Mouse (Mus musculus) left cerebral cortex, adult 2 months (tissue): ENCODE measurements around the gene Cox7a2l. TPM values are rescaled to one million over a fixed set of nuclear protein-coding genes. Genes with fewer than 3 reads are reported as not detected.

Source experiments
- DNase-seq, 2 experiments: peaks; one replicate each; pipeline ENCODE4 v3.0.0; 2021 to 2022; ENCODE audit warnings: low spot score in 2 of 2, mixed read lengths in 1 of 2; ENCODE audit errors: extremely low spot score in 1 of 2
- H3K27ac ChIP-seq: fragments of 200-600 bp; 2 replicates; pipeline ENCODE4 v1.8.1; 2022
- H3K4me3 ChIP-seq: fragments of 200-600 bp; 2 replicates; pipeline ENCODE4 v1.8.1; 2022
- CTCF ChIP-seq: fragments of 200-600 bp; IDR thresholded peaks from 2 replicates; pipeline ENCODE4 v1.8.1; 2022; ENCODE audit warnings: antibody characterized with exemption, mild to moderate bottlenecking, moderate library complexity
- intact Hi-C: fragments of 180-260 bp; cut with DNase I; formaldehyde crosslinking; loops from one replicate; pipeline ENCODE4 v1.15.1; 2025
- total RNA-seq, 2 experiments: library from RNA; stranded (reverse); gene quantifications; 2 replicates each; pipeline ENCODE4 v1.2.3; 2021

The Cox7a2l gene
- total RNA-seq, 2 experiments from 2014 or later = 165 to 169 TPM

DNA sequence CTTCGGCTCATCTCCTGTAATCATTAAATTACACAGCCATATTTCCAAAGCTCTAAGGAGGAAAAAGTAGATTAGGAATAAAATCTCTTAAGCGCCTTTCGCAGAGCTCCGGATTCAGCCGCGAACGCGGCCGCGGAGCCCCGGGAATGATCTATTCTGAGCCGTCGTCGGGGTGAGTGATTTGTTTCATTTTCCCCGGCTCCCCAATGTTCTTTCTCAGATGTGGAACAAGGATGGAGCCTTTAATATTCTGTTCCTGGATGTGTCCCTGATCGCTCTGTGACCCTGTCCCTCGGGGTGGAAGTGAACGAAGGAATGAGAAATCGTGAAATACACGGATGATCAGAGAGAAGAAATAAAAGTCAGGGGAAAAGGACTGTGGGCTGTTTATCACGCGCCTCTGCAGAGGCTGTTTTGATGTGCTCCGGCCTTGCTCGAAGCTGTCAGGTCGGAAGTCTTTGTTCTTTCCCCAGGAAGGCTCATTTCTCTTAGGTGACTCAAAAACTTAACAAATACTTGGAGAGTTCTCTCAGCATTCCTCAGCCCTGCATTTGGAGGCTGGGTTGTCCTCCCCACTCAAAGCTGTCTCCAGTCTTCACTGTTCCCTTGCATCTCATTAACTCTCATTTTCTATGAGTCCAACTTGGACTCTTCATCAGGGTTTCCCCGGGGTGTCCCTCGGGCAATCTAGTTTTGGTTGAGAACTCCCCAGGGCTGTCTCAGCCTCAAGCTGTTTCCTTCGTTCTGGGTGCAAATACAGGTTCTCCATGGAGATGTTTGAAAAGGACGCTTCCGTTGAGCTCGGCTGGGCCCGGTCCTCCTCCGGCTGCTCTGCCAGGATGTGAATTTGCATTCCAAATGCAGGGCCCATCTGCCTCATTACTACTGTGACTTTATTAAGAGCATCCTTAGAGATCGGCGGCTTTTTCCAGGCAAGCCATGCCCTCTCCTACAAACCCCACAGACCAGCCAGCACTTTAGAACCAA, 28.9 kb upstream of the Cox7a2l start:
- H3K4me3 ChIP-seq = peak overlapping the region; percentile 25
- TF ChIP-seq CTCF = no peak
- no peak for DNase-seq
- intact Hi-C loops = loop anchor here (5.0 kb wide), 1 partner anchor 41 kb away; no protein-coding TSS in a partner anchor
- peak overlapping the region; percentile 45 for H3K27ac ChIP-seq

DNA sequence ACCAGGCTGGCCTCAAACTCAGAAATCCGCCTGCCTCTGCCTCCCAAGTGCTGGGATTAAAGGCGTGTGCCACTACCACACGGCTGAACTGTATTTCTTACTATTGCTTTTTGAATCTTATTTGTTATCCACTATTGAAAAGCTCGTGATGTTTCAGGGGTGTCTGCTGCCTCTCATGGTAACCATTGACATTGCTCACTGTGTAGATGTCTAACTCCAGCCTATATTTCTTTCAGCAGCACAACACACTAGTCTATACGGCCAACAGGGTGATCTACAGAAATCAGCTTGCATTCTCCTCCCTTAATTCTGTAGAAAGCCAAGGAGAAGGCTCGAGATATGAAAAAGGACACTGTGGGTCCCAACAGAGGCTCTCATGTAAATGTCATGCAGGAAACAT, 28.1 kb upstream of the Cox7a2l start:
- no peak; the same call in 1 of the 2 replicates for TF ChIP-seq CTCF
- no peak for DNase-seq
- intact Hi-C loops = loop anchor here (5.0 kb wide), 1 partner anchor 42 kb away; no protein-coding TSS in a partner anchor
- Histone ChIP-seq H3K4me3 (no peak overlapping the region), H3K27ac (no peak overlapping the region; the same call in 1 of the 2 replicates)

DNA sequence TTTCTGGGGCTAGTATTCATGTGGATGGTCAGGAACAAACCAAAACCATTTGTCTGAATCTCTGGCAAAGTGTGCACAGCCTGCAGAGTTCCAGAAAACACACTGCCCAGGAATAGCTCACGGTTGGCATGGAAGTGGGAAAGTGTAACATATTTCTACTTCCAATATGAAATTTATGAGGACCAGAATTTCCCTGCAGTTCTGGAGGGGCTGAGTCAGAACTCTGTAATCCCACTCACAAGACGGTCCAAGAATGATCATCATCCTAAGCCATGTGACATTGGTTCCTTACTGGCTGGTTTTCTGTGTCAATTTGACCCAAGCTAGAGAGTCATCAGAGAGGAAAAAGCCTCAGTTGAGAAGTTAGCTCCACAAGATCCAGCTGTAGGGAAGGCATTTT, 25.3 kb upstream of the Cox7a2l start:
- no peak for TF ChIP-seq CTCF
- intact Hi-C loops = no loop called here
- Histone ChIP-seq H3K4me3 (no peak overlapping the region), H3K27ac (no peak overlapping the region)
- DNase-seq = no peak

DNA sequence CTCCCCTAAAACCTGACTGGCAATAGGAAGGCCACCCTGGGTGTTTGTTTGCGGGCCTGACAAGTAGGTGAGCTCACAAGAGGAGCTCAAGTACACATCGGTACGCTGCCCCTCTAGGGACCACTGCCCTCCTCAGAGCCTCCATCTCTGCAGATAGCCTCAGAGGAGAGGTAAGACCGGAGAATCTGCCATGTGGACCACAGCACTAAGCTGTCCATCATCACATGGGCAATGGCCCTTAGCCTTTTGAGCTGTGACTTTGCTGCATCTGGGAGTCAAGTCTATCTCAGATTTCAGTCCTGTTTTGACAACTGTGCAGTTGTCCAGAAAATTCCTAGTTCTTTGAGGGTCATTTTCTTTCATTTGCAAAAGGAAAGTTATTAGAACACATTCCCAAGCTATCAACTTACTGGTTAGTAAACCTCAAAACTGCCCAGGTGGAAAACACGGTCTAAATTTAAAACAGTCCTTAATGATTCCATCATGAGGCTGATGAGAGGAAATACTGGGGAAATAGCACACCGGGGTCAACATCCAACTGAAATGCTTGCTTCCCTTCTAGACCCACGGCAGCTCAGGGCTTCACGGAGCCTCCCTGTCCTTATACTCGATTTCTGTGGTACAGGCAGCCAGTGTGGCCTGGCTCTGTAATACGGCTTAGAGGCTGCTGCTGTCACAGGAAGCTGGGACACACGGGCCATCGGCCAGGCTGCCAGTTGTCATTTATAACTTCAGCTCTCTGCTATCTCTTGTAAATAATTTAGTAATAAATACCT, 22.3 kb upstream of the Cox7a2l start:
- intact Hi-C loops = no loop called here
- TF ChIP-seq CTCF = no peak
- DNase-seq = no peak
- Histone ChIP-seq H3K4me3 (no peak overlapping the region), H3K27ac (no peak overlapping the region)

DNA sequence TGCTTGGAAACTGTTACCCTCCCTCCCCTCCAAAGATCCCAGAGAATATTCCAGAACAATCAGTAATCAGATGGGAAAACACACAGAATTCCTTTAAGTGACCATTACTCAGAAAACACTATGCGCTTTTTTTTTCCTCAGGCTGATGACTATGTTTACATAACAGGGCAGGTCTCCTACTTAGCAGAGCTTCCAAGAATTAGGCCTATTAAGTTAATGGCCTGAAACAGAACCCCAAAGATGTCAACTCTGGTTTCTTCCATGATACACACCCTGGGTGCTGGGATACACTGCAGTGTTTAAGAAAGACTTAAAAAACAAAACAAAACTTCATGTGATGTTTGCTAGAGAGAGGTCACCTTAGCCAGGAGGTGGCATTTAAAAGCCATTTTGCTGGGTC, 21.6 kb upstream of the Cox7a2l start:
- no peak overlapping the region for H3K4me3 ChIP-seq
- no peak overlapping the region for H3K27ac ChIP-seq
- no peak for TF ChIP-seq CTCF
- intact Hi-C loops = no loop called here
- DNase-seq = no peak

DNA sequence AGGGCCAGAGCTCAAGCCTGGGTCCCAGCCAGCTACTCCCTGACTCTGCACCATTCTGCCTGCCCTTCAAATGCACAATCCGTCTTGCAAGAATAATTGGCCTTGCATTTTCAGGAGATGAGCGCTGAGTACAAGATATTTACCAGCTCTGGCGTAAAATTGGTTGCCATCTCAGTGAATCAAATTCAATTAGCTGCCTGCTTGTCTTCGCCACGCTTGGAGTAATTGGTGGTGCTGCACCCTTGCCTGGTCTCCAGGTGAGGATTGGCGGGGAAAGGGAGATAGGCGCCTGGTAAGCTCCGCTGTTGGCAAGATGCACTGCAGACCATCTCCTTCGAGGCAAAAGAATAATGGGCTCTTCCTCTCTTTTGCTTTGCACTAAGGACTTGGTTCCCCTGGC, 21.0 kb upstream of the Cox7a2l start:
- no peak for DNase-seq
- Histone ChIP-seq H3K27ac (no peak overlapping the region), H3K4me3 (no peak overlapping the region)
- intact Hi-C loops = no loop called here
- TF ChIP-seq CTCF = no peak

DNA sequence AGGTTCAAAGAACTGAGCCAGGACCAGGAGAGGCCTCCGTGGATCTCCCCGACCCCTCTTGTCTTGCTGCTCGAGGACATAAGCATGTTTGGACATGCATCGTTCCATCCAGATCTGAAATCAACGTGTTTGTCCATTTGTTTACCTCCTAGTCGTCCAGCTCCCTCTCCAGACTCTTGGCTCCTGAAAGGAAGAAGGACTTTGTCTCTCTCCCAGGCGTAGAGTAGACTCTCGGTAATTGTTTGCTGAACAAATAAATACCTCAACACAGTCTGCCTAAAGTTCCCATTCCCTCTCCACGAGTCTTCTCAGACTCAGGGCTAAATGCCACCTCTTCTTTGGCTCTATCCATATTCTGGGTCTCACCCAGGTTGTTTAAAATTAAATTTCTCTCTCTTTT, 16.0 kb upstream of the Cox7a2l start:
- no peak for DNase-seq
- TF ChIP-seq CTCF = no peak
- Histone ChIP-seq H3K4me3 (no peak overlapping the region), H3K27ac (no peak overlapping the region)
- intact Hi-C loops = no loop called here

DNA sequence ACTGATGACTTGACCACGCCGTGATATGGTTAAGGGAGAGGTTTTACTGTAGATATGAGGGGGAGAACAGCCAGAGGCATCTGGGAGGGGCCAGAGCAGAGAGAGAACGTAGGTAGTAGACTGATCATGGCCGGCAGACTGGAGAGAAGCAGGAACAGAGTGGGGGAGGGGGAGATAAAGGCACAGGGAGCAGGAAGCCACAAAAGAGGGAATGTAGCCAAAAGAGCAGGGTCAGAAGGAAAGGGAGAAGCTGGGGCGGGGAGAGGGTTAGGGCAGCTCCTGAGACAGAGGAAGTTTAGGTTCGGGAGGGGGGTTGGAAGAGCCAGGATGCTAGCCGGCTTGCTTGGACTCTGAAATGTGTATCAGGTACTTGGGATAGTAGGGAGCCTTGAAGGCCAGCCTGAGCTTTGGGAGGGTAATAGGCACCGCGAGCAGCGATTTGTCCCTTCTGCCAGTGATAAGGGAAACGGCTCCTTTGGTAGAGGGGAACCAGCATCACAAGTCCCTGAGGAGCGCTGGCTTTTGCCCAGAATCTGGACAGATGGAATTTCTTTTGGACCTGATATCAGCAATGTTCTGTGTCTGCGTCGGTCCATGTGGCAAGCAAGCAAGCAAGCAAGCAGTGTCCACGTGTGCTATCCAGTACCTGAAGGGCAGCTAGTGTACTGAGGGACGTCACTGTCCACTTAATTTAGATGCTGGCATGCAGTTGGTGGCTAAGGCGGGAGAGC, 10.7 kb upstream of the Cox7a2l start:
- Histone ChIP-seq H3K27ac (no peak overlapping the region), H3K4me3 (no peak overlapping the region)
- intact Hi-C loops = no loop called here
- TF ChIP-seq CTCF = no peak
- DNase-seq = no peak

DNA sequence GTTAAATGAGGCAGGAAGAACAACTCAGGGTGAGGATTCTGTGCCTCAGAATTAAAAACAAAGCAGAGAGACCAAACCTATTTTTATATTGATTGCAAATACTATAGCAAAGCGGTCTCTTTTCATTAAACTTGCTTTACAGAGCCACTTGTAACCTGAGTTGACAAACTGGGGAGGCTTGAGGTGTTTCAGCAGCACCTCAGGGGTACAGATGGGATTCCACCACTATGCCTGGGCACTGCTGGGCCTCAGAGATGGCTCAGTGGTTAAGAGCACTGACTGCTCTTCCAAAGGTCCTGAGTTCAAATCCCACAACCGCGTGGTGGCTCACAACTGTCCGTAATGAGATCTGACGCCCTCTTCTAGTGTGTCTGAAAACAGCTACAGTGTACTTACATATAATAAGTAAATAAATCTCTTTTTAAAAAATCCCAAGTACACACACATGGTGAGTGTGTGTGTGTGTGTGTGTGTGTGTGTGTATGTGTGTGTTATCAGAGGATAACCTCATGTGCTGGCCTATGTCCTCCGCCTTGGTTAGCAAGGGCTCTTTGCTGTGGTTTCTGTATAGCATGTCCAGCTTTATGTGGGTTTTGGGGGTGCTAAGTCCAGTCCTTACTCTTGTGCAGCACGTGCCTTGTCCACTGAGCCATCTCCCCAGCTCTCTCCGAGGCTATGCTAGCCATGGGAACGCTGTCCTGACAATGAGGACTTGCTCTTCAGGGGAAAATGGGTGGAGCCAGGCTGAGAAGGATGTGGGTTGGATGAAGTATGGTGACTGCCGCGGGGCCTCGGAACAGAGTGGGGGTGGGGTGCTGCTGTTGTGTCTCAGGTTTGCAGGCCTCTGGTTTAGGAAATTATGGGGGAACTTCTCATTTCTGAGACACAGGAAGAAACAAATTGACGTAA, 9.7 kb upstream of the Cox7a2l start:
- DNase-seq = no peak
- intact Hi-C loops = no loop called here
- Histone ChIP-seq H3K27ac (no peak overlapping the region), H3K4me3 (no peak overlapping the region)
- no peak for TF ChIP-seq CTCF

DNA sequence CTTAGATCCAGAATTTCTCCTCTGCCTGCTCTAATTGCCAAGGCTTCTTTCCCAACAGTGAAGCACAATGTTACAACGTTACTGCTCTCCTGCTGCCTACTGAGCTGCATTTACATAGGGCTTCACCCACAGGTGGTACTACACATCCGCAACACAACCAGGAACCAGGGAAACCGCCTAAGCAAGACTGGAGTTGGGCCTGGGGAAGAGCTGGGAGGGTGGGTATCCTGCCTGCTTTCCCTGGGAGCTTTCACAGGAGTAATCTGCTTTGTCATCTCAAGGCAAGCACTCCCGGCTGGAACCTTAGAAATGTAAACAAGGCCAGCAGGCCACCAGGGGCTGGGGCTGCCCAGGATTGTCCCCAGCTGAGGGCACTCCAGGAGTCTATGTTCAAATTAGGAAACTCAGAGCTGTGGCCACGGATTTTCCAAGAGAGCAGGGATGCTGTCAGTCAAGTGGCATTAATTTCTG, 9.0 kb upstream of the Cox7a2l start:
- no peak for TF ChIP-seq CTCF
- Histone ChIP-seq H3K4me3 (no peak overlapping the region), H3K27ac (no peak overlapping the region)
- no peak for DNase-seq
- intact Hi-C loops = no loop called here

DNA sequence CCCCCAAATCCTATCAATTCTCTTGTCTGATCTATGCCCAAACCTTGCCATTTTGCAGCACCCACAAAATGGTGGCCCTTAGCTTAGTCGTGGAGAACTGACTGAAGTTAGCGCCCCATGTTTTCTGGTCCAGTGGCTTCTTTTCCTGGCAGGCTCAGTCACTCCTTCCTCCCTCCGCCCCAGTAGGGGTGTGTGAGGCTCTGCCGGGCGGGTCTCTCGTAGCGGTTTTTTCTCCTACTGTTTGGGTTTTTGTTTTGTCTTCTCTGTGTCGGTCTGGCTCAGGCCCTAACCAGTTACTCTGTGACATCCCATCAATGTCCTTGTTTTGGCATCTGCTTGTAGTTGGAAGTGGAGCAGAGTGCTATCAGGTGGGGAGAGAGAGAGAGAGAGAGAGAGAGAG, 8.5 kb upstream of the Cox7a2l start:
- intact Hi-C loops = no loop called here
- H3K27ac ChIP-seq = no peak overlapping the region

More for the DNA sequence above, 8.5 kb upstream of the Cox7a2l start:
- H3K4me3 ChIP-seq = no peak overlapping the region
- TF ChIP-seq CTCF = no peak
- DNase-seq = no peak
